Mouse (Mus musculus) layer of hippocampus, adult 9-10 months (tissue): ENCODE measurements around the gene Stard7.
"Not testable (repeated sequence)": the region's sequence is repeated elsewhere in the genome, so short reads cannot be mapped to it uniquely, and the experiment has no call there.

ENCODE experiments used
- DNase-seq: peaks from one replicate; pipeline ENCODE4 v3.0.0; 2022; ENCODE audit warnings: low spot score

Gene Stard7

DNA sequence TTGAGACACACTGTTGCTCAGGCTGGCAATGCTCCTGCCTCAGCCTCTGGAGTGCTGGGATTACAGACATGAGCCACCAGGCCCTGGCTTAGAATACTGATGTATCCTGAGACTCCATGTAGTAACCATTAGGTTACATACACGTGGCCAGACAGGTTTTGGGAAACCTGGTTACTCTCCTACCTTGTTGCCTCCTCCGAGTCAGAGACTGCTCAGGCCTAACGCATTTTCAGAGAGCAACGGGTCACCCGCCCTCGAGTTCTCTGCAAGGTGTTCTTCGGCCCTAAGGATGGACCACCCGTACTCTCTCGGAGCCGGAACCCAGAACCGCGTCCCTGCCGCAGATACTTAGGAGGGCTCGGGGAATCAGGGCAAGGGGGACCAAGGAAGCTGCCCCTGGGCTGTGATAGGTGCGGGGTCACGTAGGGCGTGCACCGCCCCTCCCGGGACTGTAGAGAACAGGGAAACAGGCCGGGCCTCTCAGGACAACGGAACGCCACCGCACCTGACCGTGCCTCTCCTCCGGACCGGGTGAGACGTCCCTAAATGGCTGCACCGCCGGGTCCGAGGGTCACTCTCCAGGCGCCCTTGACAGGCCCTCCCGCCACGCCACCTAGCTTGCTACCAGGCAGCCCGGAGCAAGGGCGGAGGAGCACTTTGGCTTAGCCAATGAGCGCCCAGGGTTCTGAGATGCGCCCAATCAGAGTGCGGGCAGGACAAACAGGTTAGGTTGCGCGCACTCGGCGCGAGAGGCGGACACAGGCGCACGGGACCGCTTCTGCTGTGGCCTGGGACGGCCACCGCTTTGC lies at the start of gene Stard7:
TSS of gene Stard7 (plus strand) at position 728 of the 809 bp plus-strand sequence.
- DNase-seq = peak; percentile 90

DNA sequence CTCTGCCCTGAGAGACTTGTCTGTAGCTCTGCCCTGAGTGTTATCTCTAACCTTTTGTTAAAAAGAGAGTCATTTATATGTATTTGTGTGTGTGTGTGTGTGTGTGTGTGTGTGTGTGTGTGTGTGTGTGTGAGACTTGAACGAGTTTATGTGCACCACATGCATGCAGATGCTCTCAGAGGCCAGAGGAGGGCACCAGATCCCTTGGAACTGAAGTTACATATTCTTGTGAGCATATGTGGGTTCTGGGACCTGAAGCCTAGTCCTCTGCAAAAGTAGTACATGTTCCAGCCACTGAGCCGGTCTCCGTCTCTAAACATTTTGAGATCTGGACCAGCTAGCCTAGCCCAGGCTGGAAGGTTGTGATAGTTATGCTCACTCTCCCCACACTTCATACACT lies 44.8 kb upstream of the Stard7 start:
- DNase-seq = no peak

DNA sequence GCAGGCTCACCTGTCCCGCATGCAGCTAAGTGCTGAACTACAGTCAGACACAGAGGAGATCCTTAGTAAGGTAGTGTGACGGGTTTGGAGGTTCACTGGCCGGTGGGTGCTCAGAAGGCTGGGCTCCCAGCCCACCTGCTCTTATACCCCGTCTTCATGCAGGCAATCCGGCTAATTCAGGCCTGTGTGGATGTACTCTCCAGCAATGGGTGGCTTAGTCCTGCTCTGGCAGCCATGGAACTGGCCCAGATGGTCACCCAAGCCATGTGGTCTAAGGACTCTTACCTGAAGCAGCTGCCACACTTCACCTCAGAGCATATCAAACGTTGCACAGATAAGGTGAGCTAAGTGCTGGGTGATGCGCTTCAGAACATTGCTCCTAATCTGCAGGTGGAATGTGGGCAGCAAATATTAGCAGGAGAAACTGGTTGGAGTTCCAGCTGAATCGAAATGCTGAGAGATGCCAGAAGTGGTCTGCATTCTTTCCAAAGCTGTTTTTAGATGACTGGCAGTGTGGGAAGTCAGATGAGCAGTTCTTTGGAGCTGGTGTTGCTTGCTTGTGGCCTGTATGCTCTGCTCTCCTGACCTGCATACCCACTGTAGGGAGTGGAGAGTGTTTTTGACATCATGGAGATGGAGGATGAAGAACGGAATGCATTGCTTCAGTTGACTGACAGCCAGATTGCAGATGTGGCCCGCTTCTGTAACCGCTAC lies 32.0 kb upstream of the Stard7 start:
- DNase-seq = no peak

DNA sequence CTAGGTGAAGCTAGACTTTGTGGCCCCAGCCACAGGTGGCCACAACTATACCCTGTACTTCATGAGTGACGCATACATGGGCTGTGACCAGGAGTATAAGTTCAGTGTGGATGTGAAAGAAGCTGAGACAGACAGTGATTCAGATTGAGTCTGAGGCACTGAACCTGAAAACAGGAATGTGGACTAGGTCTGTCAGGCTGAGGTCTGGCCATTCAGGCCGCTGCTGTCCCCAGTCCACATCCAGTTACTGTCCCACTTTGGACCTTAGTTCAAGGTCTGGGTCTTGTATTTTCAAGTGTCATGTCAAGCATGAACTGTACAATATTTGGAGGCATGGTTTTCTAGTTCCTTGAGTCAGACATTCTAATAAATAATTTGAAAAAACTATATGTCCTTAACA lies 30.0 kb upstream of the Stard7 start:
- no peak for DNase-seq

DNA sequence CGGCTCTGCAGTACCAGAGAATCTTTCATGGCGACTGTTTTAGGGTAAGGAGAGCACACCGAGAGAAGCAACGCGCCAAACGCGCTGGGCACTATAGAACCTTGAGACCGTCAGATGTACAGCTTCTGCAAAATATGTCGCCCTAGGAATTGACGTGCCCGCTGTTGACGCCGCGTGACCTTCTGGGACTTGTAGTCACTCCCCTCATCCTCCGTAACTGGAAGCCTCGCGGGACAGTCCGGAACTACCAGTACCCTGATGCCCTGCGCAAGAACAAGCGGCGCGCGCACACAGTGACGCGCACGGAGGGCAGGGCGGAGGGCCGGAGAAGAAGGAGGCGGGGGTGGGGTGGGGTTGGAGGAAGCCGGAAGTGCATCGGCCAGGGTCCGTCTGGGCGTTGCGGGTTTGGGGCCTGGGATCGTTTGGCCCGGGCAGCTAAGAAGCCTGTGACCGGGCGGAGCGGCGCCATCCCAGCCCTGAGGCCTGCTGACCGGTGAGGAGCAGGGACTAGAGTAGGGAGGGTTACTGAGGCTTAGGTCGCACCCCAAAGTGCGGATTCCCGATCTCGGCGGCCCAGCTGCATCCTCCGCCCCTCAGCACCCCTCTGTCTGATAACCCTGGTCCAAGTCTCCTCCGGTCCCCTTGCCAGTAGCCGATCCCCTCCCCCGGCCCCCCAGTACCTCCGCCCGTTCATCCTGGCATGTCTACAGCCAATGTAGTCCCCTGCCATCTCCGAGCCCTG lies 22.3 kb upstream of the Stard7 start, which contains the start of the genes Ciao1 and Tmem127:
TSS of gene Ciao1 (minus strand) at position 225 of the 742 bp plus-strand sequence.
TSS of gene Tmem127 (plus strand) at position 317 of the 742 bp plus-strand sequence.
- peak; percentile 93 for DNase-seq

DNA sequence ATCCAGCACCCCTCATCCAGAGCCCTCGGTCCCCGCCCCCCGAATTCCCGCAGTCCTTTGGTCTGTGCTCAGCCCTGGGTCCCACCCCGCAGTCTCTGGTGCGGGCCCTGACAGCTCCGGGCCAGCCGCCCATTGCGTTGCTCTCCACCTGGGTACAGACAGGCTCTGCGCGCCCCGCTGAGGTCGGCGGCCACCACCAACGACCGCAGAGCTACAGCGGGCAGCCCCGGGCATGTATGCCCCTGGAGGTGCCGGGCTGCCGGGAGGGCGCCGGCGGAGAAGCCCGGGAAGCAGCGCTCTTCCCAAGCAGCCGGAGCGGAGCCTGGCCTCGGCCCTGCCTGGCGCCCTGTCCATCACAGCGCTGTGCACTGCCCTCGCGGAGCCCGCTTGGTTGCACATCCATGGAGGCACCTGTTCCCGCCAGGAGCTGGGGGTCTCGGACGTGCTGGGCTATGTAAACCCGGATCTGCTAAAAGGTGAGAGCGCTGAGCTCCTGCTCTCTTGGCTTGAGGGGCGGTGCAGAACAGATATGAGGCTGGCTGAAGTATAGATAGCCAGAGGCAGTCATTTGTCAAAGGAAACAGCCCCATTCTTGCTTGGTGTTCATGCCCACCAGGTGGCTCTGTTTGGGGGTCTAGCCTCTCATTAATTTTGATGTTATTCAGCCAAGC lies 21.5 kb upstream of the Stard7 start:
- peak; percentile 11 for DNase-seq

GRCm38 (mm10) chr2:127250291-127251008 lies 19.6 kb upstream of the Stard7 start:
- DNase-seq = no peak

GRCm38 (mm10) chr2:127251457-127251856 lies 18.6 kb upstream of the Stard7 start:
- DNase-seq = no peak

- no peak for DNase-seq
Observed at GRCm38 (mm10) chr2:127251880-127252527, 18.0 kb upstream of the Stard7 start.

DNA sequence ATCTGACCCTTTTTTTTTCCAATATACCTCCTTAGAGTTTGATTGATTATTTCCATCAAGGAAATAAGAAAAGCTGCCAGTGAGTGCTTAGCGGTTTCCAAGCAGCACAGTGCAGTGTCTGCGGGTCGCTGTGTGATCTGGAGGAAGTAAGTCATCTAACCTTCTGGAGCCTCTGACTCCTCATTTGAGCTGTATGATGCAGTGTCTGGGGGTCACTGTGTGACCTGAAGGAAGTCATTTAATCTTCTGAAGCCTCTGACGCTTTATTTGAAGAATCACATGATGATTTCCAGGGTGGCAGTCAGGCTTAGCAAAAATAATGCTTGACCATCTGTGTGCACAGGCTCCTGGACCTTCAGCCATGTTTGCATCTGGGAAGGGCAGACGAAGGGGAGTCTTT lies 17.2 kb upstream of the Stard7 start:
- DNase-seq = no peak

- no peak for DNase-seq
Observed at GRCm38 (mm10) chr2:127254604-127255134, 15.3 kb upstream of the Stard7 start.

GRCm38 (mm10) chr2:127255294-127255693 lies 14.7 kb upstream of the Stard7 start:
- DNase-seq = no peak

DNA sequence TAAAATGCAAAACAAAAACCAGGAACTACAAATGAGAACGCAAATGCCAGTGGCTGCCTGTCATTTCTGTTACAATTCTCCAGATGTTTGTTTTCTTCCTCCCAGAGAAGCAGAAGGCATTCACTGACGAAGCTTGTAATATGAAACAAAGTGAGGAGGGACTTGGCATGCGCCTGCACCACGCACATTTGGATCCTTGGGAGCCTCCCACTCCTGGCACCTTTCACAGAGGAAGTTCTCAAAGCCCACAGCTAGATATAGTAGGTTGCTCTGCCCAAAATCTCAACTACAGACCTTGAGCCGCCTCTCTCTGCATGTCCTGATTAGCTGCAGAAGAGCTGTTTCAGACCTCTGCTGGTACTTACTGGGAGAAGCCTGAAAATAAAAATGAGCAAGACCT lies 10.7 kb upstream of the Stard7 start:
- no peak for DNase-seq

GRCm38 (mm10) chr2:127262480-127262879 lies 7.5 kb upstream of the Stard7 start:
- no peak for DNase-seq

- DNase-seq = no peak
Observed at GRCm38 (mm10) chr2:127267854-127268253, 2.2 kb upstream of the Stard7 start.

DNA sequence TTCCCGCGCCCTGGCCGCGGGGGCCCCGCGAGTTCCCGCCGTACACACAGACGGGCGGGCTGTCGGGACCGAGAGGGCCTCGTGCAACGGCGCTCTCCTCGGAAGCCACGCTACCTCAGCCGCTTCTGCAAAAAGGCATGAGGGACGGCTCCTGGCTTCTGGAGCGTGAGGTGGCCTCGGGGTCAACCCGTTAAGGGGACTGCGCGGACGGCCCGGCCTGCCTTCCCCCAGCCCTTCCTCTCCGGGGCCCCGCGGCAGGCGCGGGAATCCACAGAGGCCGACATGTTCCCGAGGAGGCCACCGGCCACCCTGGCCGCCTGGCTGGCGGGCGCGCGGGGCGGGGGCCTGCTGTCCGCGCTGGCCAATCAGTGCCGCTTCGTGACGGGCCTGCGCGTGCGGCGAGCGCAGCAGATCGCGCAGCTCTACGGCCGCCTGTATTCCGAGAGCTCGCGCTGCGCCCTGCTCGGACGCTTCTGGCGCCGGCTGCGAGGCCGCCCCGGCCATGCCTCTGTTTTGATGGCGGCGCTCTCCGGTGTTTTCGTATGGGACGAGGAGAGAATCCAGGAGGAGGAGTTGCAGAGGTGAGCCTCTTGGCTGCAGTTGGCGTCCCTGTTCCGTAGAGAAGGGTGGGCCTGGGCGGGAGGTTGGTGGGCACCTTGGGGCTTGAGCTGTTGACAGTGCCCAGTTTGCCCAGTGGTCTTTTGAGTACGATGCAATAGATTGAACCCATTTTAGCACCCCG lies 453 bp downstream of the Stard7 start:
- peak; percentile 50 for DNase-seq

- no peak for DNase-seq
Observed at GRCm38 (mm10) chr2:127271042-127271515, 1.1 kb downstream of the Stard7 start.

GRCm38 (mm10) chr2:127272049-127272448 lies 2.0 kb downstream of the Stard7 start:
- DNase-seq = not testable (repeated sequence)

GRCm38 (mm10) chr2:127272806-127273205 lies 2.8 kb downstream of the Stard7 start:
- no peak for DNase-seq

GRCm38 (mm10) chr2:127274590-127274989 lies 4.6 kb downstream of the Stard7 start:
- DNase-seq = no peak
